Mouse (Mus musculus) brown adipose tissue, adult 24 weeks (tissue): ENCODE results near the gene Art4. TPM values are rescaled to one million over a fixed set of nuclear protein-coding genes. Genes with fewer than 3 reads are reported as not detected.
"Not testable (repeated sequence)": the region's sequence is repeated elsewhere in the genome, so short reads cannot be mapped to it uniquely, and the experiment has no call there.

ENCODE experiments used
- H3K27ac ChIP-seq: fragments of 200-500 bp; replicated peaks from 2 replicates; pipeline ENCODE4 v1.5.1; 2012; ENCODE audit warnings: low read depth, mild to moderate bottlenecking, low read length
- H3K4me1 ChIP-seq: fragments of 200-500 bp; 2 replicates; pipeline ENCODE4 v1.6.1; 2012; ENCODE audit warnings: low read length, mixed read lengths; ENCODE audit not compliant: control insufficient read depth, insufficient read depth, insufficient read length
- H3K4me3 ChIP-seq: fragments of 200-500 bp; 2 replicates; pipeline ENCODE4 v1.5.1; 2012; ENCODE audit warnings: low read depth, mild to moderate bottlenecking, low read length, moderate library complexity; ENCODE audit not compliant: insufficient read depth
- polyA plus RNA-seq: library from polyadenylated mRNA; stranded (reverse); fragments of >200 nt; gene quantifications from 2 replicates; pipeline ENCODE4 v1.2.4, GENCODE M21; 2012; ENCODE audit not compliant: missing spikeins, insufficient read depth, insufficient read length

Art4 gene
- polyA plus RNA-seq, 1 experiment, result not detected

- Histone ChIP-seq H3K27ac (no peak overlapping the region; the same call in 1 of the 2 replicates), H3K4me1 (no peaks in the 10 kb centered on the region), H3K4me3 (no peak overlapping the region)
These were observed 30.3 kb upstream of the Art4 start for GRCm38 (mm10) chr6:136887854-136888253.

DNA sequence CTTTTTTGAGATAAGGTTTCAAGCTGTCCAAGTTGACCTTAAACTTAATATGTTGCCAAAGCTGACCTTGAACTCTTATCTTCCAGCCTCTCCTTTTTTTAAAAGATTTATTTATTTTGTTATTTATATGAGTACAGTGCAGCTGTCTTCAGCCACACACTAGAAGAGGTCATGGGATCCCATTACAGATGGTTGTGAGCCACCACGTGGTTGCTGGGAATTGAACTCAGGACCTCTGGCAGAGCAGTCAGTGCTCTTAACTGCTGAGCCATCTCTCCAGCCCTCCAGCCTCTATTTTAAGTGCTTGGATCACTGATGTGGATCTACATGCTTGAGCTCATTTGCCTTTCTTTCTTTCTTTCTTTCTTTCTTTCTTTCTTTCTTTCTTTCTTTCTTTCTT is 27.2 kb upstream of the Art4 start:
- not testable (repeated sequence) for H3K27ac ChIP-seq, H3K4me3 ChIP-seq, H3K4me1 ChIP-seq

GRCm38 (mm10) chr6:136883961-136884360 is 26.4 kb upstream of the Art4 start:
- no peak overlapping the region for H3K27ac ChIP-seq

DNA sequence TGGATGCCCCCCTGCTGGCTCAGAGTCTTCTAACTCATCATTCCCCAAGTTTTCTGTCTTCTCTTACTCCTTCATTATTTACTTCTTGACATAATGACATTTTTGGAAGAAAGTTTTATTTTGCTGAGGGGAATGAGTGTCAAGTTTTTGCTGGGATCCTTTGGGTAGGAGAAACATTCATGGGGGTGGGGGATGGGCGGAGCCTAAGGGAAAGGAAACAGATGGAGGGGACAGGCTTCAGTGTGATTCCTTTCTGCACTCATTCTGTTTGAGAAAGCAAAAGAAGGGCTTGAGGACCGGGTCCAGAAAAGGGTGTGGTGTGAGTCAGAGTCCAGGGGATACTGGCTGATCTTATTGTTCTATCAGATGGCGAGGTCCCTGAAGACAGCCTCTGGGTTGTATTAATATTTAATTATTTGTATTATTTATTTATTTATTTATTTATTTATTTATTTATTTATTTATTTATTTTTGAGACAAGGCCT is 25.9 kb upstream of the Art4 start:
- no peak overlapping the region for H3K27ac ChIP-seq
- H3K4me1 ChIP-seq, result no peaks in the 10 kb centered on the region
- no peak overlapping the region for H3K4me3 ChIP-seq

More at GRCm38 (mm10) chr6:136883961-136884360, 26.4 kb upstream of the Art4 start:
- Histone ChIP-seq H3K4me3 (no peak overlapping the region), H3K4me1 (no peaks in the 10 kb centered on the region)

DNA sequence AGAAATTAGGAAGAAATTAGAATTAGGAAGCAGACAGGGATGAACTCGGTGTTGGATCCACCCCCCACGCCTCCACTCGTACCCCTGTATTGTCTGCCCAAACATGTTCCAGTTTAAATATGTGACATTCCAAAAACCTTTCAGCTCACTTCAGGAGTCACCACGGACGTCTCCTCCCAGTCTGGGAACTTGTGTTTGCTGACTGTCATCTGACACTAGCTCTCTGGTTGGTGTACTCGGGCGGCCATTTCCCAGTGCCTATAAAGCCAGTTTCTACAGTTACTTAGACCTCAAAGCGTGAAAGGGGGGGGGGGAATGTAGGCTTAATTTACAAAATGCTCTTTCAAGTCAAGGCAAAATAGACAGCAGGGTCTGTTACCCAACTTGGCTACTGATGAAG is 24.1 kb upstream of the Art4 start:
- no peaks in the 10 kb centered on the region for H3K4me1 ChIP-seq
- no peak overlapping the region for H3K27ac ChIP-seq
- H3K4me3 ChIP-seq, result no peak overlapping the region

- Histone ChIP-seq H3K27ac (peak within 1 kb of the TSS; percentile 34), H3K4me1 (no peaks in the 10 kb centered on the region), H3K4me3 (peak within 1 kb of the TSS; percentile 40)
These were observed 18.1 kb upstream of the Art4 start, which contains the start of gene Mgp for GRCm38 (mm10) chr6:136875670-136876069. Gene Mgp, minus strand, starts transcription at chr6:136875823.

DNA sequence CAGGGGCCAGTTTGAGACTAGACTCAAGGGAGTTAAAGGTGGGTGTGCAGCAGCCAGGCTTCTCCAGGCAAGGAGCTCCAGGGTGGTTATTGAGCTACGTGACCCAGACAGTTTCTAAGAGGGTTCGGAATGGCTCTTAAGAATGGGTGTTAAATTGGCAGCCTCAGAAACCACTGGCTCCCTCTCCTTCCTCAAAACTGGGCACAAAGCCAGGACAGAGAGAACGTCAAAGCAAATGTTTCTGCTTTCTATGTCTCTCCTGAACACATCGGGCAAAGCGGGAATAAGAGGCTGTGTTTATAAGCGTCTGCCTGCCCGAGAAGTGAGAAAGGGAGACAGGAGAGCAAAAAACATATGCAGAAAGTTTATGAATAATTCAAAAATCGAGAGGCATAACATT is 17.1 kb upstream of the Art4 start:
- peak overlapping the region; percentile 30 for H3K4me3 ChIP-seq

DNA sequence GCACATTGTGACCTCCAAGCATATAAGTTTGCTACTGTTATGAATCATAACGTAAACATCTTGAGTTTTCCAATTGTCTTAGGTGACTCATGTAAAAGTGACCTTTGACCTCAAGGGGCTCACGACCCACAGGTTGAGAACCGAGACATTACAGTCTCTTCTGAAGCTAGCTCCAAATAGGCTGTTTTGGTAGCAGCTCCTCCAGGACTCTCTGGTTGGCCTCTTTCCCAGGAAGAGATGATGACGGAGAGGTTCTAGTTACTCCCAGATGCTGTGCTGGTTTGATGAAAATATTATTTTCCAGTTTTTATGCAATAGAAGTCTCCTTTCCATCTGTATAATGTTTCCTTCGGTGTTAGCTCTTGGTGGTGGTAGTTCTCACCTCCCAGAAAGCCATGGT is 11.4 kb upstream of the Art4 start:
- Histone ChIP-seq H3K4me1 (no peaks in the 10 kb centered on the region), H3K27ac (no peak overlapping the region), H3K4me3 (no peak overlapping the region)

More for the DNA sequence above, 17.1 kb upstream of the Art4 start:
- H3K27ac ChIP-seq, result peak overlapping the region; percentile 16; the same call in 1 of the 2 replicates
- H3K4me1 ChIP-seq, result no peaks in the 10 kb centered on the region

- H3K4me1 ChIP-seq, result no peaks in the 10 kb centered on the region
- no peak overlapping the region for H3K27ac ChIP-seq
- no peak overlapping the region for H3K4me3 ChIP-seq
These were observed 8.6 kb upstream of the Art4 start for GRCm38 (mm10) chr6:136866150-136866549.

DNA sequence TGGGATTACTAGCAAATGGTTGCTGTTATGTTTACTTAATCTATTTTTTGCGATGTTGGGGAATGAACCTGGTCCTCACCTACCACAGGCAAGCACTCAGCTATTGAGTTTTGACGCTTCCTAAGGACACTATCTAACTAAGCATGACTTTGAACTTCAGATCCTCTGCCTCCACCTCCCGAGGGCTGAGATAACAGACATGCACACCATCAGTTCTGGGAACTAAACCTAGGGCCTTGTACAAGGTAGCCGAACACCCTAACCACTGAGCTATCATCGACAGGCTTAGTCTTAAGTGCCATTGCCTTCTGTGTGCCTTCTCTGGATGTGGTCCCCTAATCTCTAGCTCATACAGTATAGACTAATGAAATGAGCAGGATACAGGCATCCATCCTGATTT is 7.8 kb upstream of the Art4 start:
- no peaks in the 10 kb centered on the region for H3K4me1 ChIP-seq
- no peak overlapping the region for H3K27ac ChIP-seq
- no peak overlapping the region for H3K4me3 ChIP-seq

- H3K4me3 ChIP-seq, result no peak overlapping the region
- H3K4me1 ChIP-seq, result no peaks in the 10 kb centered on the region
- H3K27ac ChIP-seq, result no peak overlapping the region
These were observed 3.5 kb upstream of the Art4 start for GRCm38 (mm10) chr6:136861020-136861419.

DNA sequence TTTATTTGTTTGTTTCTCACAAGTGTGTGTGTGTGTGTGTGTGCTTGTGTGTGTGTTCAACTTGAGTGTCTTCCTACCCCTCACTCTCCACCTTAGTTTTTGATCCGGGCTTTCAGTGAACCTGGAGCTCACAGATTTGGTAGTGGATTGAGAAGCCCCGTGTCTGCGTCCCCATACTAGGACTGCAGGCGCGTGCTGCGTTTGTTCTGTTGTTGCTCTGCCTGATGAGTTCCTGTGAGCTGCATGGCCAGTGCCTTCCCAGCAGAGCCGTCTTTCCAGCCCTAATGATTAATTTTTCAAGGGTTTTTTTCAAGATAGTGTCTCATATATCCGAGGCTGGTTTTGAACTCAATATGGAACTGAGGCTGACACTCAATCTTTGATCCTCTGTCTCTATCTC is 887 bp upstream of the Art4 start:
- Histone ChIP-seq H3K4me1 (no peaks in the 10 kb centered on the region), H3K27ac (no peak overlapping the region), H3K4me3 (no peak overlapping the region)

GRCm38 (mm10) chr6:136857873-136858260 is 334 bp upstream of the Art4 start:
- Histone ChIP-seq H3K4me3 (no peak overlapping the region), H3K27ac (no peak overlapping the region), H3K4me1 (no peaks in the 10 kb centered on the region)

- Histone ChIP-seq H3K27ac (no peak overlapping the region), H3K4me3 (no peak overlapping the region), H3K4me1 (no peaks in the 10 kb centered on the region)
These were observed 1.4 kb downstream of the Art4 start for GRCm38 (mm10) chr6:136856071-136856636.

- H3K4me1 ChIP-seq, result no peaks in the 10 kb centered on the region
- H3K27ac ChIP-seq, result no peak overlapping the region
- H3K4me3 ChIP-seq, result no peak overlapping the region
These were observed 2.4 kb downstream of the Art4 start for GRCm38 (mm10) chr6:136855183-136855582.

GRCm38 (mm10) chr6:136854361-136854781 is 3.2 kb downstream of the Art4 start:
- Histone ChIP-seq H3K27ac (no peak overlapping the region), H3K4me3 (no peak overlapping the region), H3K4me1 (no peaks in the 10 kb centered on the region)
